Mouse (Mus musculus) gastrocnemius, postnatal 4 days (tissue): ENCODE results near the gene Sptbn1. TPM values are rescaled to one million over a fixed set of nuclear protein-coding genes. Genes with fewer than 3 reads are reported as not detected.
A peak's percentile ranks its signal among the peaks of the same experiment; 100 is the strongest.
"Not testable (repeated sequence)": the region's sequence is repeated elsewhere in the genome, so short reads cannot be mapped to it uniquely, and the experiment has no call there.

Experiments
- DNase-seq, 2 experiments: peaks; one replicate each; pipeline ENCODE4 v3.0.0; 2021 to 2022; ENCODE audit warnings: low spot score in 2 of 2, mixed read lengths in 2 of 2
- total RNA-seq, 2 experiments: library from RNA; stranded (reverse); gene quantifications; 2 replicates each; pipeline ENCODE4 v1.2.3; 2021

The Sptbn1 gene
- total RNA-seq, 2 experiments from 2014 or later = 233 to 240 TPM

- no peak for DNase-seq
Observed at GRCm38 (mm10) chr11:30257085-30257484, 10.9 kb downstream of the Sptbn1 start.

- no peak for DNase-seq
Observed at GRCm38 (mm10) chr11:30256491-30256890, 11.5 kb downstream of the Sptbn1 start.

GRCm38 (mm10) chr11:30255211-30255610, 12.8 kb downstream of the Sptbn1 start:
- DNase-seq = not testable (repeated sequence)

DNA sequence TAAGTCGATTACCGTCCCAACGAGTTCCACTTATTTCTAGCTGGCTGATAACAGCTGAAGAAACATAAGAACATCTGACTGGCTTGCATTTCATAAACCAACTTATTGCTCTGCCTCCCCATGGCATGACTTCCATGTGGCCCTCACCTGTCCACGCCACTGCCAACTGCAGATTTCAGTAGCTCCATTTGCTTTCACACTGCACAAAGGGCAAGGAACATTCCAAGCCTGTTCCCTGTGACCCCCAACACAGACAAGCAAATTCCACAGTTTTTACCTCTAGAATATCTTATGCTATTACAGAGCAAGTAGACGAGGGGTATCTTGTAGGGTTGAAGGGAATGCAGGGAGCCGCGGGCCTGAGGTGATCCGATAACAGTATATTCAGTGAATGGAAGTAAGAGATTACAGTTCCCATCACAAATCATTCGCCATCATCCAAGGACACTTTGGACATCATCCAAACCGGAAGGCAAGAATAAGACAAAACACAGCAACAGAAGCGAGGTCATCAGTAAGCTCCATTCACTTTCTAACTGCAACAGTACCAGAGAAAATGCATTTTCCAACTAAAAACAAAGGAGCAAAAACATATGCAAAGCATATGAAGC, 16.6 kb downstream of the Sptbn1 start:
- no peak for DNase-seq

DNA sequence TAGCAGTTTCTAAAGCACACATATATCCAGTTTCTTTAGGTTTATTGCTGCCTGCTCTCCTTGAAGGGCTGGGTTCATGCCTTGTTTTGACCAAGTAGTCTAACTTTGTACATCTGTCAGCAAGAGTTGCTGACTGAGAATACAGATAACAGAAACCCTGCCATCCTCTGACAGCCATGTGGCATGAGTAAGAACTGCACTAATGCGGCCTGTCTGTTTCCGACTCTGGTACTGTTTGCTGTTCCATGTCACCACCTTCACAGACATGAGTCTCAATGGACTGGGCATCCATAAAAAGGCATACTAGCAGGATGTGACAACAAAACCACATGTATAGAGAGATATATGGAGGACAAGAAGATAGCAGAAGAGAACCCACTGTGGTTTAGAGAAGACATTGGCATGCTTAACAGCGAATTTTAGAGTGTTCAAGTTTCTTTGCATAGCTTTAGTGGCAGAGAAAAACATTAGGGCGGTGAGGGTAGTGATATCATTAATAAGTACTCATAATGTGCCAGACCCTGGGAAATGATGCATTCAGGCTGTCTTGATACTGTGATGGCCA, 18.4 kb downstream of the Sptbn1 start:
- no peak for DNase-seq

DNA sequence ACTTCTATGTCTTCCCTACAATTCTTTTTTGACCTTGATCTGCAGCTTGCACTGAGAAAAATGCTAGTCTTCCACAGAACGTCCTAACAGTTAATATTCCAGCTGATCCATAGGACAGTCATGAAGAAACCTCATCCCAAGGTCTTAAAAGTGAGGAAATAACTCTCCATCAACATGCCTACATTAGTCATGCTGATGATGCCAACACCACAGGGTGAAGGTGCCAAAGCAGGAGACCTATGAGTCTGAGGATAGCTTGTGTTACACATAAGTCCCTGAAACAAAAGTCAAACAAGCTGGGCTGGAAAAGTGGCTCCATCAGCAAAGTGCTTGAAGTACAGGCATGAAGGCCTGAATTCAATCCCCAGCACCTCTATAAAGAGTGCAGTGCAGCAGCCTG, 20.9 kb downstream of the Sptbn1 start:
- no peak for DNase-seq

DNA sequence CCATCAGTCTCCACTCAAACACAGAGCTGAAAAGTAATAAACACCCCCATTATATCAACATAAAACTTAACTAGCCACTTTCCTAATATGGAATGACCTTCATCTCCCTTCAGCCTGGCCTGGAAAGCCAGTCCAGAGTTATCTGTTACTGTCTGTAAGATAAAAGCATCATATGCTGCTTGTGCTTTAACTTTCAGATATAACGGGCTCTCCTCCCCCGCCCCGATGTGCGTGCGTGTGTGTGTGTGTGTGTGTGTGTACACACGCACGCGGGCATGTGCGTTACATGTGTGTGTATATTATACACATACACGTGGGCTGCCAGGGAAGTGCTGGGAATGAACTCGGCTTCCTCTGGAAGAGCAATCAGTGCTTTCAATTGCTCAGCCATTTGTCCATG, 21.8 kb downstream of the Sptbn1 start:
- DNase-seq = no peak

DNA sequence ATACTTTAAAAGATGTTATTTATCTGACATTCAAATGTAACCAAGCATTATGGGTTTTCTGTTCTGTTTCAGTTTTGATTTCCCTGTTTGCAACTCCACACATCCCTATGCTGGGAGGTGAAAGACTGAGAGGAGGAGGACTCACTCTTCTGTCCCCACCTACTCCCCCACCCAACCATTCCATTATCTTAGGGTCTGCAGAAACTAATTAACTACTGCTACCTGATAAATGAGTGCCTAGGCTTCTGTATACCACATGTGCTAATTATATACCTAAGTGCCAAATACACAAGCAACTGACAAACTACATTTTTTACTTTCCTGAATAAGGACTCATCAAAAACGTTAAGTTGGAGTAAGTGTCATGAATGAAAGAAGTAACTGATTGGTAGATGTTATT, 23.8 kb downstream of the Sptbn1 start:
- no peak for DNase-seq

- DNase-seq = peak in 1 of 2 experiments; percentile 53
Observed at GRCm38 (mm10) chr11:30243591-30243990, 24.4 kb downstream of the Sptbn1 start.

GRCm38 (mm10) chr11:30240861-30241260, 27.1 kb downstream of the Sptbn1 start:
- DNase-seq = no peak

DNA sequence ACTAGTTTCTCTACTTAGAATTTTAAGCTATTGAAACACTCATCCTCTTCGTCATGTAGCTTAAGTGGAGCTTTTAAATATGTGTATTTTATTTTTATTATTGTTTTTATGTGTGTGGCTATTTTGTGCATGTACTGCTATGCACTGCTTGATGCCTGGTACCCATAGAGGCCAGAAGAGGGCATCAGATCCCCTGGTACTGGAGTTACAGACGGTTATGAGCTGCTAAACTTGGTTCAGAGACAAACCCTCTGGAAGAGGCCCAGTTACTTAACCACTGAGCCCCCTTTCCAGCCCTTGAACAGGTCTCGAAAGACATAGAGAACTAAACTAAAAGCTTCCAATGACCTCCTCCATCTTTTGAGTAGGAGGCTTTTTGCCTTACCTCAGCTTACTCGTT, 30.0 kb downstream of the Sptbn1 start:
- DNase-seq = no peak

GRCm38 (mm10) chr11:30236681-30237242, 31.2 kb downstream of the Sptbn1 start:
- DNase-seq = no peak

- no peak for DNase-seq
Observed at GRCm38 (mm10) chr11:30235666-30236065, 32.3 kb downstream of the Sptbn1 start.

DNA sequence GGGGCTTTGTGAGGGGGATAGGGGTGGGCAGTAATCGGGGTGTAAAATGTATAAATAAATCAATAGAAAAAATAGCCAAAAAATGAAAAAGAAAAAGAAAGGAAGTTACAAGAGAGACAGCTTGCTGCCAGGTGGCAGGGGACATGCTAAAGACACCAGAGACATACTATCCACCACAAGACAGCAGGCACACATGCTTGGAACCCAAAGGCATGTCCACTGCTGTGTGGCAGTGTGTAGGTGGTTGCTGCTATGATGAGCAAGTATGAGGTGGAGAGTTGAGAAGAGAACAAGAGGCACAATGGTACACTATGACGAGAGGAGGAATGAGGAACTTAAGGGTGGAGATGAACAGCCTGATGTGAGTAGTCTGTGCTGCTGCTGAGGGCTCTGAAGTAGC, 32.8 kb downstream of the Sptbn1 start:
- no peak for DNase-seq

GRCm38 (mm10) chr11:30233946-30234345, 34.0 kb downstream of the Sptbn1 start:
- DNase-seq = no peak

- DNase-seq = peak; percentile 48 to 79
Observed at GRCm38 (mm10) chr11:30232082-30232481, 35.9 kb downstream of the Sptbn1 start.

DNA sequence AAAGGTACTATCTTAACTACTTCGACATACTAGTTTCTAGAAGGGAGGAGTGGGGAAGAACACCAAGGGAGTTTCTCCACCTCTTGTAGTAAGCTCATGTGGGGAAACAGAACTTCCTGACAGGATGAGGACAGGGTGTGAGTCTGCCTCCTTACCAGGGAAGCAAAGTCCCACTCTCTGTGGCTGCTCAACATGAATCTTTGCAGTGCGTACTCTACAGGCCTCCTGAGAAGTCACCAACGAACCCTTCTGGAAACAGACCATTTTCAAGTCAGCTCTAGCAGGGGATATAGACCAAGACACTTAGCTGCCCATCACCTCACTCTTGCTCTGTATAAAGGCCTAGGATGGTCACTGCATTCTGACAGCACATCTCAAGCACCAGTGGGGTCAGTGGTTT, 36.6 kb downstream of the Sptbn1 start:
- DNase-seq = no peak

GRCm38 (mm10) chr11:30230330-30230771, 37.6 kb downstream of the Sptbn1 start:
- DNase-seq = no peak

DNA sequence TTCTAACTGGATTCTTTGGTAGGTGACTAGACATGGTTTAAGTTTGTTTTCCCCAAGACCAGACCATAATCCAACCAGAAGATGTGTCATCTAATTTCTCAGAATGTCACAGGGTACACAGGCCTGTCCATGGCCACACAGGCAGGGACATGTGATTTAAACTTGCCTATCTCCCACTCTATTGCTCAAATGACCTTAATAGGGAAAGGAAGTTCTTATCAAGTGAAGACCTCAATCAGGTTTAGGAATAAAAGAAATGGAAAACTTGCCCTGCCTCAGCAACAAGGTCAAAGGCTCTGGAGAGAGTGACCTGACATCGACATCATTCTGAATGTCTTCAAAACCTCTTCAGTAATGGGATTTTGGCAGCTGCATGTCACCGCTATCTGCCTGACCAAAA, 41.2 kb downstream of the Sptbn1 start:
- DNase-seq = no peak

DNA sequence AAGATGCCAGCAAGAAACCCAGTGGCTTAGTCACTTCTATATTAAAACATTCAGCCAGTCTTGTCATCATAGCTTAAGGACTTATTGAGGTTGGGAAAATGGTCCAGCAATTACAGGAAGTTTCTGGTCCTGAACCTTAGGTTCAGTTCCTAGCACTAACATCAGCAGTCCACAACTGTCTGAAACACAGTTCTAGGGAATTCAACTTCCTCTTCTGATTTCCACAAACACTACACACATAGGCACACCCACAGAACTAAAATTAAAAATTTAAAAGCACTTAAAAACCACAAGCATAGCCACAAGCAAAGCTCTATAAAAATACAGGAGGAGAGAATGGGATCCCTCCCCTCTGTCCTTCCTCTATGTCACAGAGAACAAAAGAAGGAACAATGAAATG, 43.4 kb downstream of the Sptbn1 start:
- no peak for DNase-seq

DNA sequence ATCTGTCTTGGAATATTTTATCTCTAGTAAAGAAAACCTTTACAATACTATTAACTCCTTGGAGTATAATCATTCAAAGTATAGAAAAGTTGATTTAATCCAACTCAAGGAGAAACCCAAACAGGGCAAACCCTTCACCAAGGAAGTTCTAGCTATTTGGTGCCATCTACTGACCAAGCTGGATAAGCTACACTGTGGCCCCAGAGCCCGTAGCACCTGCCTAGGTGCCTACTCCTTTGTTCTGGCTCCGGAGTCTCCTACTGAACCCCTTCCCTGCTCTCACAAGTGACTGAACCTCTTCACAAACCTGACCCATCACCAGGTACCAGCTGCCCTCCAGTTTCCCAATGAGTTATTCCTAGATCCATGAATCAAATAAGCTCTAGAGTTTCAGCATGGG, 45.3 kb downstream of the Sptbn1 start:
- no peak for DNase-seq

DNA sequence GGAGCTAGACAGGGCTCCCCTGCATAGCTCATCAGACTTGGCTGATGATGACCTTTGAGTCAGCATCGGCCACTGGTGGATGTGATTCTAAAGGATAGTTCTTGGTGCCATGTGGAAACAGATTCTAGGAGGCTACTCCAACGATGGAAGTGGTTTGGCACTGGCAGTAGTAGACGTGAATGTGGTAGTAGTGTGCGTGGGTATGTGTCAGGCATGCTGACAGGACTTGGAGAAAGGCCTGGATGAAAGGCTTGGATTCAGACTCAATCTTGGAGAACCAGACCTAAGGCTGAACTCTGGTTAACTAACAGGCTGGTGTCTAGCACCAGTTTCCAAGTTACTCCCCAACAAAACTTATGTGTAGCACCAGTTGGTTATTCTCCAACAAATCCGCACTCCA, 46.9 kb downstream of the Sptbn1 start:
- no peak for DNase-seq

- no peak for DNase-seq
Observed at GRCm38 (mm10) chr11:30218386-30218785, 49.6 kb downstream of the Sptbn1 start.
